Mouse (Mus musculus) B cell, adult 2 months (primary cell): ENCODE results near the gene Bcat2.
A peak's percentile ranks its signal among the peaks of the same experiment; 100 is the strongest.

ENCODE experiments used
- DNase-seq, 2 experiments: peaks; one replicate each; pipeline ENCODE4 v3.0.0; 2022

Bcat2 gene

DNA sequence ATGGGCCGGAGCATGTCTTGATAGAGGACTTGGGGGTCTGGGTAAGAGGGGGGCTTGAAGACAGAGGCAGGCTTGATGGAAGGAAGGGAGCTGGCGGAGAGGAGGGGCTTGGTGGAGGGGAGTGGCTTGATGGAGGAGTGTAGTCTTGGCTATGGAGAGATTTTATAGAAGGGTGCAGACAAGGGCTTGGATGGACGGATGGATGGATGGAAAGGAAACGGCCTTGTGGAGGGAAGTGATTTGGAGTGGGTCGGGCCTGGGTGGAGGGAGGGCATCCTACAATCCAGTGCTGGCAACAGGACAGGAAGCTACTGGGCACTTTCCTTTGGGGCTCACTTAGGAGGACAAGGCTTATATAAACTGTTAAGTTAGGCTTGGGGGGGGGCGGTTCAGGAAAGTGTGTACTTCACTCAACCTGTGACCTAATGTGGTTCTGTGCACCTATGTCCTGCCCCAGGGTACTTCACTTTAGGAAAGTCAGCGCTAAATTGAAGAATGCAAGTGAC is 56.7 kb downstream of the Bcat2 start:
- no peak for DNase-seq

DNA sequence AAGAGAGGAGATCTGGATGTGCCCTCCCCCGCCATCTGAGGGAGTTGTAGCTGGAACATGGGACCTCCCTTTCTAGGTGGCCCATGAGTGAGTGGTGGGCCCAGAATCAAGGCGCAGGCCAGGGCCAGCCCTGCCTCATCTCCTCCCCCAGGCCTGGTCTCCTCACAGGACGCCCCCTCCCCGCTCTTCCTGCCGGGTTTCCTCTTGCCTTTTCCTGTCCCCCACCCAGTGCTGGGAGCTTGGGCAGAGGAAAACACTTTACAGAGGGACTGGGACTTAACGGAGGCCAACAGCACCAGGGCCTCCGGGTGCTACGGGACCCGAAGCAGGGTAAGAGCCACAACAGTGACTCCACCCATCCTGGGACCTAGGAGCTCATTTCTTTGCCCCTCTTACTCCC is 57.3 kb downstream of the Bcat2 start, which contains the start of gene Rasip1:
Gene Rasip1, plus strand, starts transcription at position 228 of the 400 bp plus-strand sequence.
- no peak for DNase-seq

DNA sequence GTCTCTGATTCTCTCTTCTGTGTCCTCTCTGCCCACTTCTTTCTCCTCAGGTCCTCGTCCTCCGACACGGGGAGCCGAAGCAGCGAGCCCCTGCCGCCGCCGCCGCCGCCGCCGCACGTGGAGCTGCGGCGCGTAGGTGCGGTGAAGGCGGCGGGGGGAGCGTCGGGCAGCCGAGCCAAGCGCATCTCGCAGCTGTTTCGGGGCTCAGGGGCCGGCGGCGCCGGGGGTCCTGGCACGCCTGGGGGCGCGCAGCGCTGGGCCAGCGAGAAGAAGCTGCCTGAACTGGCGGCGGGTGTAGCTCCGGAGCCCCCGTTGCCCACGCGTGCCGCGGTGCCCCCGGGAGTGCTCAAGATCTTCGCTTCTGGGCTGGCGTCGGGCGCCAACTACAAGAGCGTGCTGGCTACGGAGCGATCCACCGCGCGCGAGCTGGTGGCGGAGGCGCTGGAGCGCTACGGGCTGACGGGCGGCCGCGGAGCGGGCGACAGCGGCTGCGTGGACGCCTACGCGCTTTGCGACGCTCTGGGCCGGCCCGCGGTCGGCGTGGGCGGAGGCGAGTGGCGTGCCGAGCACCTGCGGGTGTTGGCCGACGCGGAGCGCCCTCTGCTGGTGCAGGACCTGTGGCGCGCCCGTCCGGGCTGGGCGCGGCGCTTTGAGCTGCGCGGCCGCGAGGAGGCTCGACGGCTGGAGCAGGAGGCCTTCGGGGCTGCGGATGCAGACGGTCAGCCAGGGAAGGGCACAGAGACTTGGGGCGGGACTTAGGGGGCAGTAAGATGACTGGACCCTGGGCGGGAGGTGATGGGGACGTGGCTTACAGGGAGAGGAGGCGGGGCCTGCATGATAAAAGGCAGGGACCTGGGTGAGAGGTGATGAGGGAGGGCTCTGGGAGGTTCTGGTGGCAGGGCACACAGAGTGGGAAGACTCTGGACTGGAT is 58.7 kb downstream of the Bcat2 start:
- peak; percentile 92 to 94 for DNase-seq

DNA sequence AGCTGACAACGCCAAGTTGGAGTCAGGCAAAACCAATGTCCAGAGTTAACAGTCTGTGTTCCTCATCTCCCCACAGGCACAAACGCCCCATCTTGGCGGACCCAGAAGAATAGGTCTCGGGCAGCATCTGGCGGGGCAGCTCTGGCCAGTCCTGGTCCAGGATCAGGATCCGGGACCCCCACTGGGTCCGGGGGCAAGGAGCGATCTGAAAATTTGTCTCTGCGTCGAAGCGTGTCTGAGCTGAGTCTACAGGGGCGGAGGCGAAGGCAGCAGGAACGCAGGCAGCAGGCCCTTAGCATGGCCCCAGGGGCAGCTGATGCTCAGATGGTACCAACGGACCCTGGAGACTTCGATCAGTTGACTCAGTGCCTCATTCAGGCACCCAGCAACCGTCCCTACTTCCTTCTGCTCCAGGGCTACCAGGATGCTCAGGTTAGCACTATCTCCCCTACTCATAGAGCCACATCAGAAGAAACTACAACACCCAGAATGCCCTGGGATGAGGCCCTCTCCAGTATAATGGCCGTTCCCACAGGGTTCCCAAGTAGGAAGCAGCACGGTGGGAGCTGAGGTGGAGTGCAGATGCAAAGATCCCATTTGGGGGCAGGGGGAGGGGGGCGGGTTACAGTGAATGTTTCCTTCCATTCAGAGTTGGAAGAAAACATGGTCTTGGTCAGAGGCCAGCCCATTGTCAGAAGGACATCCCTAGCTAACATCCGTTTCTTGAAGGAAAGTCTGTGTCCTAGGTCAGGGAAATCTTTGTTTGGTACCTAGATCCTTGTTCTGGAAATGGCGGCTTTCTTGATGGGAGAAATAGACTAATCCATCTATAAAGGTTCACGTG is 60.3 kb downstream of the Bcat2 start:
- no peak for DNase-seq

DNA sequence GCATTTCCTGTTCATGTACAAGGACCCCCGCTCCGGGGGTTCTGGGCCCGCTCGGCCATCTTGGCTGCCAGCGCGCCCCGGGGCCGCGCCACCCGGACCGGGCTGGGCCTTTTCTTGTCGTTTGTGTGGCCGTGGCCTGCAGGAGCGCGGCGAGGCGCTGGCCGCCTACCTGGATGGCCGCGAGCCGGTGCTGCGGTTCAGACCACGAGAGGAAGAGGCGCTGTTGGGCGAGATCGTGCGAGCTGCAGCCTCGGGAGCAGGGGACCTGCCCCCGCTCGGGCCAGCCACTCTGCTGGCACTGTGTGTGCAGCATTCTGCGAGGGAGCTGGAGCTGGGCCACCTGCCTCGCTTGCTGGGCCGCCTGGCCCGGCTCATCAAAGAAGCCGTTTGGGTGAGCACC is 62.5 kb downstream of the Bcat2 start:
- DNase-seq, result no peak

DNA sequence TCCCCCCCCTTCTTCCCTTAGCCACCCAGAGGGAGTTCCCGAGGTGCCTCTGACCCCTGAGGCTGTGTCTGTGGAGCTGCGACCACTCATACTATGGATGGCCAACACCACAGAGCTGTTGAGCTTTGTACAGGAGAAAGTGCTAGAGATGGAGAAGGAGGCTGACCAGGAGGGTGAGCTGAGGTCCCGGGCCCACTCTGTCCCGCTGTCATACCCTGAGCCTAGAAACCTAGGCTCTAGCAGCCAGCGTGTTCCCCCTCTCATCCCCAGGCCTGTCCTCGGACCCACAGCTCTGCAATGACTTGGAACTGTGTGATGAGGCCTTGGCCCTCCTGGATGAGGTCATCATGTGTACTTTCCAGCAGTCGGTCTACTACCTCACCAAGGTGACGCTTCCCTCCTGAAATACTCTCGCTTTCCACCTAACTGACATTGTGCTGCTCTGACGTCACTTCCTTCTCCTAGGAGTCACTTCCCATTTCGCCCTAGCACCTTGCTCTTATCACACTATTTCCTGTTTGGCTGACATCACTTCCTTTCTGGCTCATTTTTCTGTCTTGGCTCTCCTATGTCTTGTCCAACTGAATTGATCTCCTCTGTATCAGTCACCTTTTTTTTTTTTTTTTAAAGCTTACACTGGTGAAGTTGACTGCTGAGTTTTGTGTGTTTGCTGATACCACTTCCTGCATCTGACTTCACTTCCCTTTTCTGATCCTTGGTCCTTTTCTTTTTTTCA is 65.2 kb downstream of the Bcat2 start:
- peak; percentile 68 to 74 for DNase-seq

DNA sequence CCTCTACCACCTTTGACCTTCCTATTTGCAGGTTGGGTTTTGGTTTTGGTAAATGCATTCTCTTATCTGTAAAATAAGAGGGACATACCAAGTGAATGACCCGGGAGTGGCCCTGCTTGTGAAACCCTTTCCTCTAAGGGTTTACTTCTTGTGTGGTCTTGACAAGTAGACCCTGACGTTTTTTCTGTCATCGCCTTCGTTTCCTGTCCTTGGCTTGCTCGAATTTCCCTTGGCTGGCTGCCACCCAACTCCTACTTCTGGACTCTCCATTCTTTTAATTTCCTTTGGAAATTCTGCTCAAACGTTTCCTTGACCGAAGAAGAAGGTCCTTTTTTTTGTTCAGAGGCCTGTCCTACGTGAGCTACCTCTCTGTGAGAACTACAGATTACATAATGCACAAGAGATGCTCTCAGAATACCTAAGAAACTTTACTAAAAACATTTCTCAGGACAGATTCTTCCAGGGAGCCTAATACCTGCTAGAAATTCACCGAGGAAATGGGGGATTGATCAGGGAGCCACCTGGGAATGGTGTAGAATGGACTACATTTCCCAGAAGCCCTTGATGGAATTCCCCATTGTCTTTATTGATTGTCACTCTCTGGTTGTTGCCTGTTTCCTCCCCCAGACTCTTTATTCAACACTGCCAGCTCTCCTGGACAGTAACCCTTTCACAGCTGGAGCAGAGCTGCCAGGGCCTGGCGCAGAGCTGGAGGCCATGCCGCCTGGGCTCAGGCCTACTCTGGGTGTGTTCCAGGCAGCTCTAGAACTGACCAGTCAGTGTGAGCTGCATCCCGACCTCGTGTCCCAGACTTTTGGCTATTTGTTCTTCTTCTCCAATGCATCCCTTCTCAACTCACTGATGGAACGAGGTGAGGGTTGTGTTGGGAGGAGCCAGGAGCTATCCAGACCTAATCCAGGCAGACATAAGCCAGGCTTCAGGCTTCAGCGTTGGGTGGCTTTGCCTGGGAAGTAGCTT is 66.0 kb downstream of the Bcat2 start:
- DNase-seq, result peak in 1 of 2 experiments; percentile 21

DNA sequence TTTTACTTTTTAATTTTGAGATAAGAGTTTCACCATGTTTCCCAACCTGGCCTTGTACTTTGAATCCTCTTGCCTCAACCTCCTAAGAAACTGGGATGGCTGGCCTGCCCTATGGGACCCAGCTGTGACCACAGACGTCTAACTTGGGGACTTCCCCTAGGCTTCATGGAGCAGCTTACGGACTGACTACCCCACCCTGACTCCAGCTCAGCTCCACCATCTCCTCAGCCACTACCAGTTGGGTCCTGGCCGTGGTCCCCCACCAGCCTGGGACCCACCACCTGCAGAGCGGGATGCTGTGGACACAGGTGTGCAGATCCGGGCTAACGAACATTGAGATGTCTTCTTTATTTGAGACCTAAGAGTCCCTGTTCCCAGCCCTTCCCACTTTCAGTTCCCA is 67.8 kb downstream of the Bcat2 start:
- no peak for DNase-seq

DNA sequence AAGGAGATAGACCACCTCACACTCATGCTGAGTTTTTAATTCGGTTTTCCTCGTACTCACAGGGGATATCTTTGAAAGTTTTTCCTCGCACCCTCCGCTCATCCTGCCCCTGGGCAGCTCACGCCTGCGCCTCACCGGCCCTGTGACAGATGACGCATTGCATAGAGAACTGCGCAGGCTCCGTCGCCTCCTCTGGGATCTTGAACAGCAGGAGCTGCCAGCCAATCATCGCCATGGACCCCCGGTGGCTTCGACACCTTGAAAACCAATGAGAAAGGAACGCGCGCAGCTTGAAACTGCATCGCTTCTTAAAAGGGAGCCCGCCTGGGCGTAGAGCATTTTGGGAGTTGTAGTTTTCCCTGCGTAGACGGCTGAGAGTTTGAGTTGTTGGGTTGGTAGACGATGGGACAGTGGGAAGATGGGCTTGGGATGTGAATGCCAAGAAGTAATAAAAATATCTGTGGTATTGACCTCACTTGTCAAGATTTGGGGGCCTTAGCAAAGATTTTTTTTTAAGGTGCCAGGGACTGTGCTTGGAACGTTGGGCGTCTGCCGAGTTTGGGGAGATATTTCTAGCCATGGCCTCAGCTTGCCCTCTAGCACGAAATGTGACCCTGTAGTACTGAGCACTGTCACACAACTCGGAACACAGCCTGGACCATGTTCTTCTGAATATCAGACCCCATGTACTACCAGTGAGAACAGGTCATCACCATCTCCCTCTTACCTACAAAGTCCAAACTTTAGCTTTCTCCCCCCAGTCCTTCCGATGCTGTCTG is 68.9 kb downstream of the Bcat2 start:
- no peak for DNase-seq
